Mouse (Mus musculus) hindbrain, embryonic 12.5 days (tissue): ENCODE results near the gene Setmar. TPM values are rescaled to one million over a fixed set of nuclear protein-coding genes. Genes with fewer than 3 reads are reported as not detected.
"Not testable (repeated sequence)": the region's sequence is repeated elsewhere in the genome, so short reads cannot be mapped to it uniquely, and the experiment has no call there.

Source experiments
- ATAC-seq: fragments of 200-750 bp; cut with Nextera tagmentation; 2 replicates; pipeline ENCODE4 v1.8.0; 2017; ENCODE audit warnings: moderate TSS enrichment; ENCODE audit not compliant: low FRiP score
- H3K27ac ChIP-seq: fragments of 300-500 bp; sonication (generic); 2 replicates; pipeline ENCODE4 v1.5.1; 2016; ENCODE audit warnings: mild to moderate bottlenecking
- H3K27me3 ChIP-seq: fragments of 300-500 bp; sonication (generic); 2 replicates; pipeline ENCODE4 v1.6.1; 2016; ENCODE audit warnings: mild to moderate bottlenecking
- H3K36me3 ChIP-seq: fragments of 300-500 bp; sonication (generic); 2 replicates; pipeline ENCODE4 v1.6.1; 2016; ENCODE audit warnings: mild to moderate bottlenecking
- H3K4me1 ChIP-seq: fragments of 300-500 bp; sonication (generic); 2 replicates; pipeline ENCODE4 v1.6.1; 2016
- H3K4me2 ChIP-seq: fragments of 300-500 bp; sonication (generic); replicated peaks from 2 replicates; pipeline ENCODE4 v1.6.1; 2016; ENCODE audit warnings: mild to moderate bottlenecking
- H3K4me3 ChIP-seq: fragments of 300-500 bp; sonication (generic); 2 replicates; pipeline ENCODE4 v1.5.1; 2016; ENCODE audit warnings: mild to moderate bottlenecking
- H3K9ac ChIP-seq: fragments of 300-500 bp; sonication (generic); 2 replicates; pipeline ENCODE4 v1.6.1; 2016; ENCODE audit warnings: mild to moderate bottlenecking, moderate library complexity
- H3K9me3 ChIP-seq: fragments of 300-500 bp; sonication (generic); replicated peaks from 2 replicates; pipeline ENCODE4 v1.6.1; 2016; ENCODE audit warnings: mild to moderate bottlenecking
- WGBS: fragments of 180-500 bp; shearing (Covaris S2); methylation state at CpG from one replicate; pipeline ENCODE4 v1.1.7; 2016; 5-methylcytosine and 5-hydroxymethylcytosine counted together
- polyA plus RNA-seq: library from polyadenylated mRNA; unstranded; fragments of >200 nt; fragmentation: Nextera tagmentation; extraction: Ambion mirVana; gene quantifications from 2 replicates; pipeline ENCODE4 v1.2.1, GENCODE M21; 2016

The Setmar gene
- 7.9 and 8.7 TPM in 2 replicates for polyA plus RNA-seq

- peak; percentile 99 for ATAC-seq
- peak within 1 kb of the TSS; percentile 55 for H3K4me3 ChIP-seq
- H3K36me3 ChIP-seq = no peaks in the 10 kb centered on the region
- H3K4me1 ChIP-seq = no peaks in the 10 kb centered on the region
- H3K27me3 ChIP-seq = no peaks in the 10 kb centered on the region
- no peaks in the 10 kb centered on the region for H3K9me3 ChIP-seq
- peak within 1 kb of the TSS; percentile 61; the same call in 1 of the 2 replicates for H3K9ac ChIP-seq
- peak within 1 kb of the TSS; percentile 91 for H3K27ac ChIP-seq
- peak within 1 kb of the TSS; percentile 58 for H3K4me2 ChIP-seq
- under 1% methylated on average over 24 of the region's 24 CpGs for WGBS
Measured at GRCm38 (mm10) chr6:108064918-108065526, at the start of gene Setmar. Setmar (plus strand) TSS chr6:108065045.

- WGBS = 89% methylated on average over 5 of the region's 5 CpGs
- H3K9ac ChIP-seq = no peak overlapping the region
- H3K27me3 ChIP-seq = no peaks in the 10 kb centered on the region
- no peak for ATAC-seq
- no peaks in the 10 kb centered on the region for H3K9me3 ChIP-seq
- no peak overlapping the region for H3K4me2 ChIP-seq
- H3K4me1 ChIP-seq = no peaks in the 10 kb centered on the region
- H3K36me3 ChIP-seq = no peaks in the 10 kb centered on the region
- H3K27ac ChIP-seq = no peak overlapping the region
- no peak overlapping the region for H3K4me3 ChIP-seq
Measured at GRCm38 (mm10) chr6:108021646-108022045, 43.2 kb upstream of the Setmar start.

- not testable (repeated sequence) for H3K4me1 ChIP-seq, H3K36me3 ChIP-seq, H3K9ac ChIP-seq, H3K4me3 ChIP-seq, H3K27ac ChIP-seq, H3K27me3 ChIP-seq, H3K4me2 ChIP-seq, H3K9me3 ChIP-seq, ATAC-seq
- WGBS = 5% methylated on average over 2 of the region's 2 CpGs
Measured at GRCm38 (mm10) chr6:108055041-108055440, 9.8 kb upstream of the Setmar start.

GRCm38 (mm10) chr6:108055946-108056345 is 8.9 kb upstream of the Setmar start:
- ATAC-seq = no peak
- Histone ChIP-seq H3K36me3 (no peaks in the 10 kb centered on the region), H3K27ac (no peak overlapping the region), H3K9ac (no peak overlapping the region), H3K4me2 (no peak overlapping the region), H3K4me1 (no peaks in the 10 kb centered on the region), H3K27me3 (no peaks in the 10 kb centered on the region), H3K4me3 (no peak overlapping the region), H3K9me3 (no peaks in the 10 kb centered on the region)
- 75% methylated on average over 3 of the region's 3 CpGs for WGBS

GRCm38 (mm10) chr6:108057353-108057752 is 7.5 kb upstream of the Setmar start:
- no peak for ATAC-seq
- Histone ChIP-seq H3K4me1 (no peaks in the 10 kb centered on the region), H3K4me2 (no peak overlapping the region), H3K9me3 (no peaks in the 10 kb centered on the region), H3K27me3 (no peaks in the 10 kb centered on the region), H3K27ac (no peak overlapping the region), H3K4me3 (no peak overlapping the region), H3K9ac (no peak overlapping the region), H3K36me3 (no peaks in the 10 kb centered on the region)
- 73% methylated on average over 4 of the region's 4 CpGs for WGBS

- no peak for ATAC-seq
- Histone ChIP-seq H3K36me3 (no peaks in the 10 kb centered on the region), H3K27ac (no peak overlapping the region), H3K9me3 (no peaks in the 10 kb centered on the region), H3K4me2 (no peak overlapping the region), H3K4me1 (no peaks in the 10 kb centered on the region), H3K4me3 (no peak overlapping the region), H3K27me3 (no peaks in the 10 kb centered on the region), H3K9ac (no peak overlapping the region)
- 93% methylated on average over 5 of the region's 5 CpGs for WGBS
Measured at GRCm38 (mm10) chr6:108058066-108058465, 6.8 kb upstream of the Setmar start.

GRCm38 (mm10) chr6:108061121-108061520 is 3.7 kb upstream of the Setmar start:
- no peak for ATAC-seq
- WGBS = 83% methylated on average over 3 of the region's 3 CpGs
- no peaks in the 10 kb centered on the region for H3K9me3 ChIP-seq
- H3K36me3 ChIP-seq = no peaks in the 10 kb centered on the region
- no peak overlapping the region for H3K4me2 ChIP-seq
- H3K4me3 ChIP-seq = no peak overlapping the region
- no peaks in the 10 kb centered on the region for H3K27me3 ChIP-seq
- no peak overlapping the region for H3K9ac ChIP-seq
- no peak overlapping the region for H3K27ac ChIP-seq
- no peaks in the 10 kb centered on the region for H3K4me1 ChIP-seq

GRCm38 (mm10) chr6:108065583-108065982 is 738 bp downstream of the Setmar start:
- Histone ChIP-seq H3K27ac (peak overlapping the region; percentile 91), H3K4me3 (peak overlapping the region; percentile 55), H3K9ac (peak overlapping the region; percentile 61; the same call in 1 of the 2 replicates), H3K9me3 (no peaks in the 10 kb centered on the region), H3K4me1 (no peaks in the 10 kb centered on the region), H3K27me3 (no peaks in the 10 kb centered on the region), H3K4me2 (peak overlapping the region; percentile 58), H3K36me3 (no peaks in the 10 kb centered on the region)
- no peak for ATAC-seq
- WGBS = 5% methylated on average over 6 of the region's 6 CpGs

- Histone ChIP-seq H3K27ac (no peak overlapping the region), H3K36me3 (peaks cover 11% of the 10 kb centered on the region), H3K4me3 (no peak overlapping the region), H3K4me2 (no peak overlapping the region), H3K9ac (no peak overlapping the region), H3K27me3 (no peaks in the 10 kb centered on the region), H3K9me3 (no peaks in the 10 kb centered on the region; the same call in 1 of the 2 replicates), H3K4me1 (no peaks in the 10 kb centered on the region)
- 92% methylated on average over 7 of the region's 7 CpGs for WGBS
- no peak for ATAC-seq
Measured at GRCm38 (mm10) chr6:108070947-108071346, 6.1 kb downstream of the Setmar start.

GRCm38 (mm10) chr6:108073071-108073470 is 8.2 kb downstream of the Setmar start:
- ATAC-seq = no peak
- Histone ChIP-seq H3K4me1 (no peaks in the 10 kb centered on the region), H3K36me3 (peaks cover 15% of the 10 kb centered on the region), H3K27me3 (no peaks in the 10 kb centered on the region), H3K4me2 (no peak overlapping the region), H3K9ac (no peak overlapping the region), H3K27ac (no peak overlapping the region), H3K9me3 (no peaks in the 10 kb centered on the region; the same call in 1 of the 2 replicates), H3K4me3 (no peak overlapping the region)
- 70% methylated on average over 5 of the region's 5 CpGs for whole genome bisulfite sequencing

- H3K27me3 ChIP-seq = no peaks in the 10 kb centered on the region
- no peak overlapping the region for H3K4me2 ChIP-seq
- no peaks in the 10 kb centered on the region for H3K4me1 ChIP-seq
- peaks cover 15% of the 10 kb centered on the region for H3K36me3 ChIP-seq
- no peak overlapping the region for H3K9ac ChIP-seq
- H3K9me3 ChIP-seq = no peaks in the 10 kb centered on the region; the same call in 1 of the 2 replicates
- H3K27ac ChIP-seq = no peak overlapping the region
- no peak overlapping the region for H3K4me3 ChIP-seq
- no peak for ATAC-seq
- WGBS = 93% methylated on average over 2 of the region's 2 CpGs
Measured at GRCm38 (mm10) chr6:108073931-108074330, 9.1 kb downstream of the Setmar start.

GRCm38 (mm10) chr6:108074624-108075023 is 9.8 kb downstream of the Setmar start:
- no peak overlapping the region for H3K4me2 ChIP-seq
- no peaks in the 10 kb centered on the region; the same call in 1 of the 2 replicates for H3K9me3 ChIP-seq
- H3K4me3 ChIP-seq = no peak overlapping the region
- no peaks in the 10 kb centered on the region for H3K4me1 ChIP-seq
- H3K36me3 ChIP-seq = peaks cover 15% of the 10 kb centered on the region
- no peak for ATAC-seq
- WGBS = 90% methylated on average over 10 of the region's 10 CpGs
- H3K27me3 ChIP-seq = no peaks in the 10 kb centered on the region
- H3K27ac ChIP-seq = no peak overlapping the region
- H3K9ac ChIP-seq = no peak overlapping the region

GRCm38 (mm10) chr6:108075857-108076256 is 11.0 kb downstream of the Setmar start:
- Histone ChIP-seq H3K9me3 (no peaks in the 10 kb centered on the region; the same call in 1 of the 2 replicates), H3K4me1 (no peaks in the 10 kb centered on the region), H3K4me2 (no peak overlapping the region), H3K27ac (no peak overlapping the region), H3K4me3 (no peak overlapping the region), H3K36me3 (peaks cover 15% of the 10 kb centered on the region), H3K27me3 (no peaks in the 10 kb centered on the region), H3K9ac (no peak overlapping the region)
- no peak for ATAC-seq
- 93% methylated on average over 7 of the region's 7 CpGs for WGBS
